Mouse (Mus musculus): ENCODE measurements around the gene B3galt5.
"Not testable (repeated sequence)": the region's sequence is repeated elsewhere in the genome, so short reads cannot be mapped to it uniquely, and the experiment has no call there.

The B3galt5 gene

GRCm38 (mm10) chr16:96271736-96272135, 36.1 kb downstream of the B3galt5 start:
- no peak for DNase-seq

- DNase-seq, result no peak
Observed at GRCm38 (mm10) chr16:96272929-96273619, 37.5 kb downstream of the B3galt5 start.

DNA sequence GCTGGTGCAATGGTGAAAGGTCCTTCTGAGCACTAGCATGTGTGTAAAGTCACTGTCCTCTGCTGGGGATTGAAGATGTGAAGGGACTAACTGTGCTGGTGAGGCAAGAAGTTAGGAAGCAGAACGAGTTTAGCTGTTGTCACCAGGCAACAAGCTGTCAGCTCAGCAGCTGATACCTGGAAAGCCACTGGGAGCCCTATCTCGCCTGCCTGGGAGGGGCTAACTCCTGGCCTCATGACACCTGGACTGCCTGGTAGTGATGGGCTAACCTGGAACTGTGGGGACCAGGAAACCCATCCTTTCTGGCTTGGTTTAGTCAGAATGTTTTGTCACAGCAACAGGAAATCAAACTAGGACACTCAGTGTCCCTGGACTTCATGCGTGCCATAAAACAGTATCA, 41.0 kb downstream of the B3galt5 start:
- no peak for DNase-seq

GRCm38 (mm10) chr16:96278491-96279224, 43.1 kb downstream of the B3galt5 start:
- peak; percentile 32 for DNase-seq

DNA sequence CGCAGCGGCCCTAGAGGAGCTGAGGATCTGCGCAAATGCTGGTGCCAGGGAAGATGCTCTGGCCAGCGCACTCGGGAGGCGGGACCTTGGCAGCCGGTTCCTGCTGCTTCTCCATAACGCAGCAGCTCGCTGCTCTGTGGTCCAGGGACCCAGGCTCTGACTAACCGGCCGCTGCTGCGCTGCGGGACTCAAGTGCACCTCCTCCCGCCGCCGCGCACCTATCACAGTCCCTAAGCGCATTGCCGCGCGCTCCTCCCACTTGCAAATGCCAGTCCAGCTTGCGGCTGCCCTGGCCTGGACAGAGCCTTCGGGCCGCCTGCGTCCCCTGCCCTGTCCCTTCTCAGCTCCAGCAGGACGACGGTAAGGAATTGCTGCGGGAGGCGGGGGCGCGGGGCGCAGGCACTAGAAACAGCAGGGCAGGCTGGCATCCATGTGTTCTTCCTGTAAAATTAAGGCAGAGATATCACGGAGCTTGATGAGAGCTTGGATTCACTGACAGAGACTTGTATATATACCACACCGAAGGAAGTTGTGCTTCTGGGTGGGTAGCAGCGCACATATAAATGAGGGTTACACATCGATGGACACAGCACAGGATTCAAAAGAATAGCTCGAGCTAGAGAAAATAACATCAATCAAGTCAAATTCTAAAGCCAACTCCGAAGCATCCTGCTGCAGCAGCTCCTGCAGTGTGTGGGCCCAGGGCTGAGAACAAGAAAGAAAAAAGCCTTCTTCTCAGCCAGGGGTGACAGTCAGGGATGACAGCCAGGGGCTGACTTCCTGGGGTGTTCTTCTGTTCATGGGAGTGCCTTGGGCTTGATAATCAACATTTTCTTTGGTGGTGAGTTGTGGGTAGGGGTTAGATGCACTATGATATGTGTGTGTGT, 45.4 kb downstream of the B3galt5 start:
- DNase-seq, result peak; percentile 79

DNA sequence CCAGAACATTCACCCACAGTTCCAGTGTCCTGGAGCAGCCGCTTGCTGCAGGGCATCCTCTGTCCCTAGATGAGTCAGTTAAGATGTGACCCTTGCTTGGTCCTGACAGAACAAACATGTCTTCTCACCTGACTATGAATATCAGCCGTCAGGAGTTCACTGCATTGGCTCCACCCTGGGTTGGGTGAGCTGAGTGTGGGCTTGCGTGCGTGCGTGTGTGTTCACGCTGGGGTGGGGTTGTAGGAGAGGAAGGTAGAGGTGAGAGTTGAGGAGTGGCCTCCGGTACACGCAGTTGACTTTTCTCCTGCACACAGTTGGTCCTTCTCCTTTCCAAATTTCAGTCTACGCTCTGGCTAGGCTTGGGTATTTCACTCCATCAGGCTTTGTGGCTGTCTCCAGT, 47.0 kb downstream of the B3galt5 start:
- no peak for DNase-seq

DNA sequence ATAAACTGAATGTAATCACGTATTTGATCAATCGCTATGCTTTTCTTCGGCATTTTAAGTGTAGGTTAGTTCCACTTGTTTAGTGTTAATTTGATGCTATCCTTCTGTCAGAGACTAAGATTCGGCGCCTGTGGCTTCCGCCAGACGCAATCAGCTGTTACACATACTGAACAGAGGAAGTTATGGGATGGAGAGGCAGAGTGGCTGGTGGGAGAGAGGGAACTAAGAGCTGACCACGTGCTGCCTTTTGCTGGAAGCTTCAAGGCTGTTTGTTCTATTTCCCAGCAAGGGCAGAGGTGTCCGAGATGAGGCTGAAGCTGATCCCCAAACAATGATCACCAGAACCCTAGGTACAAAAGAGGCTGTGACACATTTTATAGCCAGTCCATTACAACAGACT, 56.3 kb downstream of the B3galt5 start:
- no peak for DNase-seq

- no peak for DNase-seq
Observed at GRCm38 (mm10) chr16:96292530-96293173, 57.1 kb downstream of the B3galt5 start.

DNA sequence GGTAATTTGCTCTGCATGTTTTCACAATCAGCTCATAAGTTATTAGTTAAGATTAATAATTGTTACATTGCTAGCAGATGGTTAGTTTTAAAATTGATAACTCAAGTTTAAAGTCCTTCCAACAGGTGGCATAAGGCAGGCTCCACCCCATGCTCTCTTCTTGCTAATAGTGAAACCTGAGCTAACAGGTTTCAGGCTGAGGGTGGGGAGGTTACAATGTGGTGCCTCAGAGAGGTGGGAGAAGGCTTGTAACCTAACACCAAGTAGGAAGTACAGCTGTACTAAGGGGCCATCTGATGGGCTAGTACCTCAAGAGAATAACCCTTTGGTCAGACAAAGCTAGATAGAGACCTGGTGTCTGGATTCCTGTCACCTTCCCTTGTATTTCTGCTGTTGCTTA, 62.5 kb downstream of the B3galt5 start:
- no peak for DNase-seq

- no peak for DNase-seq
Observed at GRCm38 (mm10) chr16:96298574-96298973, 63.0 kb downstream of the B3galt5 start.

- DNase-seq, result no peak
Observed at GRCm38 (mm10) chr16:96303356-96303755, 67.8 kb downstream of the B3galt5 start.

- no peak for DNase-seq
Observed at GRCm38 (mm10) chr16:96304438-96304837, 68.8 kb downstream of the B3galt5 start.

GRCm38 (mm10) chr16:96306905-96307304, 71.3 kb downstream of the B3galt5 start:
- DNase-seq, result no peak

GRCm38 (mm10) chr16:96317803-96318202, 82.2 kb downstream of the B3galt5 start:
- DNase-seq, result no peak

DNA sequence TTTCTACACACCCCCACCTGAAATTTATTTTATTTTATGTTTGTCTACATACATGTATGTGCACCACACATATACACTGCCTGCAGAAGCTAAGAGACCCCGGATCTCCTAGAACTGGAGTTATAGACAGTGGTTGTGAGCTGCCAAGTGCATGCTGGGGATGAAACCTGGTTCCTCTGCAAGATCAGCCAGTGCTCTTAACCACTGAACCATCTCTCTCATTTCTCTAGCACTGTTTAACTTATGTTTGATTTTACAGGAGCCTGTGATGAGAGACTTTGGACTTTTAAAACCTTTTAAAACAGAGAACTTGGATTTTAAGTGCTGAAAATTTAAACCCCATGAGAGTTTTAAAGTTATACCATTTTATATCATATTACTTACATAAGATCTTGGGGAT, 87.1 kb downstream of the B3galt5 start:
- DNase-seq, result no peak

GRCm38 (mm10) chr16:96323166-96323565, 87.6 kb downstream of the B3galt5 start:
- DNase-seq, result no peak

GRCm38 (mm10) chr16:96326110-96326999, 90.8 kb downstream of the B3galt5 start:
- DNase-seq, result no peak

- DNase-seq, result not testable (repeated sequence)
Observed at GRCm38 (mm10) chr16:96327251-96327650, 91.7 kb downstream of the B3galt5 start.

DNA sequence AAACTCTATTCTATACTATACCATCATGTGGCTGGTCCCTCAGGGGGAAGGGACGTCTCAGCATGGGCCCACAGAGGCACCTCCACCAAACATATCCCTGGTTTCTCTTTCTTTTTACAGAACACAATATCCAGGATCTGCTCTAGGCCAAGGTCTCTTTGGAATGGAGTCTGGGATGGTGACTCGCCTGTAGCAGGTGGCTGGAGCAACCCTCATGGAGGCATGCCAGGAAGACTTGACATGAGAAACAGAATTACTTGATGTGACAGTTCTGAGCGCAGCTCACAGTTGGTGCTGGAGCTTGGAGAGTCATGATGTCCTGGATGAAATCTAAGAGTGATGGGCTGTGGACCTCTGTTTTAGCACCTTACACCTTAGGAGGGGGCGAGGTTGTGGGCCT, 104.0 kb downstream of the B3galt5 start:
- peak; percentile 70 for DNase-seq

DNA sequence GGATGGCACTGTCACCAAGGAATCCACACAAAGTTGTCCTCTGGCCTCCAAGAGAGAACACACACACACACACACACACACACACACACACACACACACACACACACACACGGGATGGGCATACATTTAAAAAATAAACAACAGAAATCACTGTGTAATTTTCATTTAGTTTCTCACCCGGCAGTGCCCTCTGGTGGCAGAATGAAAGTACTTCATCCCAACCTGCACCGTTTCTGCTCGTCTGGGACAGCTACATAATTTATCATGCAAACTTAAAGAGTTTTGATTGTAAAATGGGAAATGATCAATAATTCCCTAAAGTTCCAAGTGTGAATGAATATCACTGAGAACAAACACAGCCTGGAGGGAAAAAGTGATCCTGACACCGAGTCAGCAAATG, 105.7 kb downstream of the B3galt5 start:
- no peak for DNase-seq

GRCm38 (mm10) chr16:96341945-96342344, 106.3 kb downstream of the B3galt5 start:
- no peak for DNase-seq

DNA sequence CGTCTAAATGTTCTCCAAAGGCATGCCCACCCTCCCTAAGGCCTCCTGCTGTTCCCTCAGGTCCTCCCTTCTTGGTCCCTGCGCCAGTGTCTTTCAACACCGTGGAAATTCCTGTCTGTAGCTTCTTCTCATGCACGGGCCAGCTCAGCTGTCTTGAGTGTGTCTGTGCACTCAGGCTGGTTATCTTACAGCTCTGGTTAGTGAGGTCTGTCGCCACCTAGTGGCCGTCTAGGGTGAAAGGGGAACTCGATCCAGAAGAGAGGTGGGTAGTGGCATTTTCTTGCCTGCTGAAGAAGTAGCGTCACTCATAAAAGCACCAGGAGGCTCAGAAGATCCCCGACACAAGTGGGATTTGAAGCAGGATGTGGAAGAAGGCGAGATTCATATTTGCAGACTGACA, 109.5 kb downstream of the B3galt5 start:
- DNase-seq, result peak; percentile 62
